Mouse (Mus musculus) regulatory T cell (primary cell): ENCODE data around the gene Kctd2.

Experiments used
- in situ Hi-C: fragments of 300-600 bp; cut with MboI, MseI; formaldehyde crosslinking; loops from one replicate; pipeline ENCODE4 v1.15.1; 2025; ENCODE audit warnings: high pct_unique_total_duplicates

The Kctd2 gene

GRCm38 (mm10) chr11:115400126-115400525 is 19.8 kb upstream of the Kctd2 start:
- in situ Hi-C loops, result no loop called here

DNA sequence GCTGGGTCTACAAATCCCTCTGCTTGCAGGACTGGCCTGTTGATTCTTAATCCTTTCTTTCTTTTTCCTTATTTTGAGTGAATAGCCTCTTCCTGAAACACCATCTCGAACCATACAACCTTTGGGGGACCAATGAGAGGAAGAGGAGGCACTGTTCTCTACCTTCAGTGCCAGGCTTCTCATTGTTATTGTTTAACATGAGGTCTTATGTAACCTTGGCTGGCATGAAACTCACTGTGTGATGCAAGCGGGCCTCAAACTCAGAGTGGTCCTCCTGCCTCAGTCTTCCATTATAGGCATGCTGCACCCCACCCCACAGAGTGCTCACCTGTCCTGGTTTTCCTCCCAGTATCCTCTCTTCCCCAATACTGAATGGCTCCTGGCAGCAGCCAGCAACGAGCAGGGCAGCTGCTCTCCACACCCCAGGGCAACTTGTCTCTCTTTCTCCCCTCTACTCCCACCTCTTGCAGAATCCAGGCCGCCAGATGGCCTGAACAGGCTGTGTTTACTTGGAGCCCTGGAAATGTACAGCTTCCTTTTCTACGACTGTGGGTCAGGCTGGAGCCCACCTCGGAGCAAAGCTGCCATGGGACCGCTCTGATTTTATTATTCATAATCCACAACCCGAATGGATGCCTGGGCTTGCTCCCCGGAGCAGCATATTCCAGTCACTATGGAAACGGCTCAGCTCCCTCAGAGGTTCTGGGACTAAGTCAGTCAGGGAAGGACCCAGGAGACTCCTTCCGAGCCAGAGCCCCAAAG is 19.1 kb upstream of the Kctd2 start:
- in situ Hi-C loops, result no loop called here

DNA sequence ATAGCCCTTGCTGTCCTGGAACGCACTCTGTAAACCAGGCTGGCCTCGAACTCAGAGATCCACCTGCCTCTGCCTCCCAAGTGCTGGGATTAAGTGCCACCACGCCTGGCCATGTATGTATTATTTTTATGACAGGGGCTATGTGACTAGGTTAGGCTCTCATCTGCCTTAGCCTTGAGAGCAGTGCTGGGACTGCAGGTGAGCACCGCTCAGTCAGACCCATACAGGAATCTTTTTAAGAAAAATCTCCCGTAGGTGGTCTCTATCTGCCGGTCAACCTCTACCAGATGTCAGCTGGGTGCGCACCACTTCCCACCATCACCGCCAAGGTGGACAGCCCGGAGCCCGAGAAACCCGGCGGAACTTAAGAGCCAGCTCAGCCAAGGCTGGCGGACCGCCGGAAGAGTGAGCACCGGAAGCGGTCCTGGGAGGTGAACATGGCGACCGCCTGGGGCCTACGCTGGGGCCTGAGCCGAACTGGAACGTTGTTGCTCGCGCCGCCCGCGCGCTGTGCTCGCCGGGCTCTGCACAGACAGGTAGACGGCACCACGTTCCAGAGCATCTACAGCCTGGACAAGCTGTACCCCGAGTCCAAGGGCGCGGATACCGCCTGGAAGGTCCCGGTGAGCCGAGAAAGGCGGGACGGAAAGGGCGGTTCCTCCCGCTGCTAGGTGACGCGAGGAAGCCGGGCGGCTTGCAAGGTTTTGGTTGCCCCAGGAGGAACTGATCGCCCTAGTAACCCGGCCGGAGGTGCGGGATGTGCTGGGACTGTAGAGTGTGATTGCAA is 16.4 kb upstream of the Kctd2 start, which contains the start of gene Mrpl58:
Gene Mrpl58, plus strand, starts transcription at position 415 of the 787 bp plus-strand sequence.
- in situ Hi-C loops, result no loop called here

DNA sequence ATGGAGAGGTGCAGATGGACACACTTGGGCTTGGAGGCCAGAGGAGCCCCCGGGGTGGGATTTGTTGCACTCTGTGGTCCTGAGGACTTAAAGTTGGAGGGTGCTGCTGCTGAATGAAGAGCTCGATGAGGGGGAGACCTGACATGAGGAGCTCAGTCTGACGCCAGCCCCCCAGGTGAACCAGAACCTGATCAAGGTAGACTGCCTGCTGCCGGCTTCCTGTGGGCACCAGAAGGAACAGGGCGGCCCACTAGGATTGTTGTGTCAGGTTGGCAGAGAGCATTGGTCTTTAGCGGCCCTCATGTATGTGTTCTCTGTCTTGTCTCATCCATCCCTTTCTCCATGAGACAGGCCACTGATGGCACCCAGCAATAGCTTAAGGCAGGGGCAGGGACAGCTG is 14.2 kb upstream of the Kctd2 start:
- in situ Hi-C loops, result no loop called here

GRCm38 (mm10) chr11:115406858-115407401 is 13.0 kb upstream of the Kctd2 start:
- in situ Hi-C loops, result no loop called here

- in situ Hi-C loops, result no loop called here
Observed at GRCm38 (mm10) chr11:115408266-115408920, 11.5 kb upstream of the Kctd2 start.

- in situ Hi-C loops, result no loop called here
Observed at GRCm38 (mm10) chr11:115409556-115409955, 10.4 kb upstream of the Kctd2 start.

- in situ Hi-C loops, result no loop called here
Observed at GRCm38 (mm10) chr11:115420336-115421190, 635 bp downstream of the Kctd2 start.

GRCm38 (mm10) chr11:115421328-115421727 is 1.4 kb downstream of the Kctd2 start:
- in situ Hi-C loops, result no loop called here

- in situ Hi-C loops, result no loop called here
Observed at GRCm38 (mm10) chr11:115421972-115422371, 2.0 kb downstream of the Kctd2 start.

DNA sequence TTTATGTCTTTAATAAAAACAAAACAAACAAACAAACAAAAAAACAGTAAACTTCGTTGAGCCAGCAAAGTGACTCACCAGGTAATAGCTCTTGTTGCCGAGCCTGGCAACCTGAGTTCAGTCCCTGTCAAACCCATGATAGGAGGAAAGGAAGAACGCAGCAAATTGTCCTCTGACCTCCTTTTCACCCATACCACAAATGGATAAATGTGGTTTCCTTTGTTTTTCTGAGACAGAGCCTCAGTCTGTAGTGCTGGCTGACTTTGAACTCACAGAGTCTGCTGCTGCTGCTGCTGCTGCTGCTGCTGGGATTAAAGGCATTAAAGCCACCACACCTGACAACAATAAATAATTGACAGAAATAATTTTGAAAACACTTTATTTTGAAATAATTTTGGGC is 3.2 kb downstream of the Kctd2 start:
- in situ Hi-C loops, result no loop called here

DNA sequence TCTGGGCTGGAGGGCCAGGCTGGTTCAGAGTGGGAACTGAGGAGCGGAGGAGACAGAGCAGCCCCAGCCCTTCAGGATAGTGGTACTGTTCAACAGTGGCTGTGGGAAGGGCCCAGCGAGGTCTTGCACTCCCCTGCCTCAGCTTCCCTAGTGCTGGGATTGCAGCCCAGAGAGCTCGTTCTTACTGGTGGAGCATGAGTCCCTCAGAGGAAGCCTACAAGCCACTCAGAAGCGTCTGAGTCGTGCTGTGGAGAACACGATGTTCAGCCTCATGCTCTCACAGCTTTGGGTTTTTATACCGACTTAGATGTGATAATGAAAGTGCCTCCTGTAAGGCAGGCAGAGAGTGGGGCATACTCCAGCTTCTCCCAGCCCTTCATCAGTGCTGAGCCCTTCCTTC is 4.7 kb downstream of the Kctd2 start:
- in situ Hi-C loops, result no loop called here

DNA sequence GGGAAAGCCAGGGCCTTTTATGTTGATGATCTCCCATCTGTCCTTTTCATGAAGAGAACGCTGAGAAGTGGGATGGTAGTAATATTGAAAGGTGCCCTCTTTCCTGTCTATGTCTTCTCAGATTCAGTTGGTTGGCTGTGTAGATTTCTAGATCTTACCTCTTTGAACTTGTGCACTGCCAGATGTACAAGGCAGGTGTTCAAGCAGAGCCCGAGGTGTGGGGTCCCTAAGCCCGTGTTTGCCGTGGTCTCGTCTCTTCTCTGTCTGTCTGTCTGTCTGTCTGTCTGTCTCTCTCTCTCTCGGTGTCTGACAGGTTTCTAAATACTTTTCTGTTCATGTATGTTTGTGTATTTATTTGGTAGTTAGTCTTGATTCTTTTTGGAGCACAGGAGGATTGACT is 5.7 kb downstream of the Kctd2 start:
- in situ Hi-C loops, result no loop called here

DNA sequence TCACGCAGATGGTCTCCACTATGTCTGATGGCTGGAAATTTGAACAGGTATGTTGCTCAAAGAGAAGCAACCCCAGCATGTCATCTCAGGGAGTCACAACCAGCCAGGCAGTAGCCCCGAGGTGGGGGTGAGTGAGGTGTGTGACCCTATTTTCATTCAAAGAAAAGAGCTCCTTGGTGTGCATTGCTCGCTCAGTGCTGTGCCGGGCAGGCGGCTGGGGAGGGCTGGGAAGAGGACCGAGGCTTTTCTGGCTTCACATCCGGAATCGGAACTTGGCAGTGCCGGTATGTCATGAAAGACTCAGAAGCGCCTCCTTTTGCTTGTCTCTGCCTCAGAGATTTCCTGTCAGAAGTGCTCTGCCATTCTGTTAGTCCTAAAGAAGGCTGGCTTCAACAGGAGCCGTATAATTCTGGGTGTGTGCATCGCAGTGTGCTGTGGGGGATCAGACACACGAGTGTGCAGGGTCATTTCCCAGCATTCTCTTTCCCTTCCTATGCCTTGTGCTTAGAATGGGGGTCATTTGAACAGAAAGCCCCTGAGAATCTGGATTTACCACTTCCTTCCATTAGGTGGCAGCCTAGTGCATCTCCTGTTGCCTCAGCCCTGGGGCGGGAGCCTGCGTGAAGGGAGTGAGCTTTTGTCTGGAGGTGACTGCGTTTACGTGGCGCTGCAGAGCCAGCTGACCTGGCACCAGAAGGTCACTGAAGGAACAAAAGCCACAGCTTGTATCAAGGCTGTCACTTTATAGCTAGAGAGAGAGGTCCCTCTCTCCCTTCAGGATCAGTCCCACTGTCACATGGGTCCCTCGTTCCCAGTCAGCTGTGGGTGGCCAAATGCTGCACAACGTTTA is 7.8 kb downstream of the Kctd2 start:
- in situ Hi-C loops, result no loop called here

GRCm38 (mm10) chr11:115429307-115429706 is 9.4 kb downstream of the Kctd2 start:
- in situ Hi-C loops, result no loop called here

DNA sequence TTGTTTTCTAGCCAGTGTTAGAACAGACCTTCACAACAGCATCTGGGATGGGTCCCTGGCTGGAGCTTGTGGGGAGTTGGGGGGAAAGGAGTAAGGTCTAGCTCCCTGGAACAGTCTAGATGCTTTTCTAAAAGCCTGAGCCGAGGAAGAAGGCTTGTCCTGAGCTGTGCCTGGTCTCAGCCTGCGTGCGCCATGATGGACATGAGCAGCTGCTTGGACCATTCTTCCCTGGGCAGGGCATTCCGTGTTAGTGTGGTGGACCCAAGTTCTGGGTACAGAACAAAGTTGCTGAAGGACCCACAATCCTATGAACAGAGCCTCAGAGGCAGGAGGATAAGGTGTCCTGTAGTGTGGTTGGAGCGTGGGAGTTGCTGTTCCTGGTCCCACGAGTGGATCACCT is 10.6 kb downstream of the Kctd2 start:
- in situ Hi-C loops, result loop anchor here (5.0 kb wide), 1 partner anchor 42 kb away; no protein-coding TSS in a partner anchor

DNA sequence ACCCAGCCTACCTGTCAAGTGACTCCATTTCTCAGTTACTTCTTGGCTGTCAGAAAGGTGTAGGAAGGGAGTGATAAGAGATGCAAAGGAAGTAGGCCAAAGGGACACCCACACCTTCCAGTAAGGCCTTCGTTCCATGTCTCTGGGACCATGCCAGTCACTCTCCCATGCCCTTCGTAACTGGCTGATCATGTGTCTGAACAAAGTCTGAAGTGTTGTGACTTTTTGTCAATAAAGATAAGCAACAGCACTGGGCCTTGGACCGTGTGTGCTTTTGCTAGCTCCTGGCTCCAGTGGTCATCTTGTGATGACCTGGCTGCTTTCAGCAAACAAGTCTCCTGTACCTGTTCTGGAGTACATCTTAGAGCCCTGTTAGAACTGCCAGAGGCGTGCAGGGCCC is 12.9 kb downstream of the Kctd2 start:
- in situ Hi-C loops, result loop anchor here (5.0 kb wide), 1 partner anchor 39 kb away; no protein-coding TSS in a partner anchor

- in situ Hi-C loops, result loop anchor here (5.0 kb wide), 1 partner anchor 39 kb away; no protein-coding TSS in a partner anchor
Observed at GRCm38 (mm10) chr11:115433342-115433741, 13.4 kb downstream of the Kctd2 start.

GRCm38 (mm10) chr11:115435596-115436337 is 15.8 kb downstream of the Kctd2 start:
- in situ Hi-C loops, result no loop called here
